Mouse (Mus musculus): ENCODE measurements at regions not wholly inside any gene's neighbourhood (a gene's known extent, or its start where the extent isn't known, plus 50 kb on each side); places are given as distances from the start of the nearest gene placed in this dataset.

GRCm38 (mm10) chr19:15658611-15659010, 288.5 kb downstream of the Psat1 start:
- TF ChIP-seq CTCF (IDR thresholded peaks at IDR 0.05; ENCODE audit: low read depth, low read length), result no peak
- TF ChIP-seq POLR2A (IDR thresholded peaks at IDR 0.05; ENCODE audit: borderline replicate concordance, low read depth, low read length), result no peak

GRCm38 (mm10) chr19:15657846-15658245, 289.3 kb downstream of the Psat1 start:
- Histone ChIP-seq H3K27ac (ENCODE audit: insufficient read depth, low read depth, low read length) (no peak overlapping the region), H3K4me3 (ENCODE audit: insufficient read depth, low read length) (no peak overlapping the region), H3K4me1 (ENCODE audit: control insufficient read depth, insufficient read depth, low read length) (no peaks in the 10 kb centered on the region)
- TF ChIP-seq POLR2A (IDR thresholded peaks at IDR 0.05; ENCODE audit: borderline replicate concordance, low read depth, low read length) (no peak), CTCF (IDR thresholded peaks at IDR 0.05; ENCODE audit: low read depth, low read length) (no peak)

More at GRCm38 (mm10) chr19:15658611-15659010, 288.5 kb downstream of the Psat1 start:
- Histone ChIP-seq H3K27ac (ENCODE audit: insufficient read depth, low read depth, low read length) (no peak overlapping the region), H3K4me1 (ENCODE audit: control insufficient read depth, insufficient read depth, low read length) (no peaks in the 10 kb centered on the region), H3K4me3 (ENCODE audit: insufficient read depth, low read length) (no peak overlapping the region)

GRCm38 (mm10) chr19:15649368-15649767, 297.8 kb downstream of the Psat1 start:
- TF ChIP-seq CTCF (IDR thresholded peaks at IDR 0.05; ENCODE audit: low read depth, low read length) (peak; percentile 61; the same call in 1 of the 2 replicates), POLR2A (IDR thresholded peaks at IDR 0.05; ENCODE audit: borderline replicate concordance, low read depth, low read length) (no peak)
- Histone ChIP-seq H3K4me3 (ENCODE audit: insufficient read depth, low read length) (no peak overlapping the region), H3K4me1 (ENCODE audit: control insufficient read depth, insufficient read depth, low read length) (no peaks in the 10 kb centered on the region), H3K27ac (ENCODE audit: insufficient read depth, low read depth, low read length) (no peak overlapping the region)

- TF ChIP-seq CTCF (IDR thresholded peaks at IDR 0.05; ENCODE audit: low read depth, low read length), result no peak
- TF ChIP-seq POLR2A (IDR thresholded peaks at IDR 0.05; ENCODE audit: borderline replicate concordance, low read depth, low read length), result no peak
- H3K4me3 ChIP-seq (ENCODE audit: insufficient read depth, low read length), result no peak overlapping the region
- no peak overlapping the region for H3K27ac ChIP-seq (ENCODE audit: insufficient read depth, low read depth, low read length)
- no peaks in the 10 kb centered on the region for H3K4me1 ChIP-seq (ENCODE audit: control insufficient read depth, insufficient read depth, low read length)
Observed at GRCm38 (mm10) chr19:15647313-15647712, 299.8 kb downstream of the Psat1 start.

- Histone ChIP-seq H3K4me1 (ENCODE audit: control insufficient read depth, insufficient read depth, low read length) (no peaks in the 10 kb centered on the region), H3K27ac (ENCODE audit: insufficient read depth, low read depth, low read length) (no peak overlapping the region), H3K4me3 (ENCODE audit: insufficient read depth, low read length) (no peak overlapping the region)
- no peak for TF ChIP-seq POLR2A (IDR thresholded peaks at IDR 0.05; ENCODE audit: borderline replicate concordance, low read depth, low read length)
- no peak for TF ChIP-seq CTCF (IDR thresholded peaks at IDR 0.05; ENCODE audit: low read depth, low read length)
Observed at GRCm38 (mm10) chr19:15644786-15645185, 302.4 kb downstream of the Psat1 start.

GRCm38 (mm10) chr19:15617233-15617915, 329.8 kb downstream of the Psat1 start:
- Histone ChIP-seq H3K4me3 (ENCODE audit: insufficient read depth, low read length) (no peak overlapping the region), H3K4me1 (ENCODE audit: control insufficient read depth, insufficient read depth, low read length) (no peaks in the 10 kb centered on the region), H3K27ac (ENCODE audit: insufficient read depth, low read depth, low read length) (no peak overlapping the region)
- TF ChIP-seq CTCF (IDR thresholded peaks at IDR 0.05; ENCODE audit: low read depth, low read length), result no peak
- TF ChIP-seq POLR2A (IDR thresholded peaks at IDR 0.05; ENCODE audit: borderline replicate concordance, low read depth, low read length), result no peak

- Histone ChIP-seq H3K27ac (ENCODE audit: insufficient read depth, low read depth, low read length) (no peak overlapping the region), H3K4me1 (ENCODE audit: control insufficient read depth, insufficient read depth, low read length) (no peaks in the 10 kb centered on the region), H3K4me3 (ENCODE audit: insufficient read depth, low read length) (no peak overlapping the region)
- TF ChIP-seq POLR2A (IDR thresholded peaks at IDR 0.05; ENCODE audit: borderline replicate concordance, low read depth, low read length) (no peak), CTCF (IDR thresholded peaks at IDR 0.05; ENCODE audit: low read depth, low read length) (no peak)
Observed at GRCm38 (mm10) chr19:15614648-15615561, 332.2 kb downstream of the Psat1 start.

GRCm38 (mm10) chr19:15611137-15611758, 335.9 kb downstream of the Psat1 start:
- no peak overlapping the region for H3K4me3 ChIP-seq (ENCODE audit: insufficient read depth, low read length)
- no peak for TF ChIP-seq POLR2A (IDR thresholded peaks at IDR 0.05; ENCODE audit: borderline replicate concordance, low read depth, low read length)
- no peak for TF ChIP-seq CTCF (IDR thresholded peaks at IDR 0.05; ENCODE audit: low read depth, low read length)
- no peaks in the 10 kb centered on the region for H3K4me1 ChIP-seq (ENCODE audit: control insufficient read depth, insufficient read depth, low read length)
- H3K27ac ChIP-seq (ENCODE audit: insufficient read depth, low read depth, low read length), result no peak overlapping the region

- Histone ChIP-seq H3K4me1 (ENCODE audit: control insufficient read depth, insufficient read depth, low read length) (no peaks in the 10 kb centered on the region), H3K4me3 (ENCODE audit: insufficient read depth, low read length) (no peak overlapping the region), H3K27ac (ENCODE audit: insufficient read depth, low read depth, low read length) (no peak overlapping the region)
- TF ChIP-seq POLR2A (IDR thresholded peaks at IDR 0.05; ENCODE audit: borderline replicate concordance, low read depth, low read length), result no peak
- TF ChIP-seq CTCF (IDR thresholded peaks at IDR 0.05; ENCODE audit: low read depth, low read length), result no peak
Observed at GRCm38 (mm10) chr19:15606440-15606839, 340.7 kb downstream of the Psat1 start.
